Mouse (Mus musculus) embryonic fibroblast, embryonic 13.5 days (primary cell): ENCODE results near the gene Cacna1c.

Source experiments
- CTCF ChIP-seq: IDR thresholded peaks from 2 replicates; pipeline ENCODE4 v1.5.1; 2011; ENCODE audit warnings: mild to moderate bottlenecking, control low read depth, low read length, moderate library complexity, borderline replicate concordance; ENCODE audit not compliant: insufficient read depth
- POLR2A ChIP-seq: IDR thresholded peaks from 2 replicates; pipeline ENCODE4 v1.6.1; 2011; ENCODE audit warnings: low read depth, mild to moderate bottlenecking, control low read depth, low read length, moderate library complexity

DNA sequence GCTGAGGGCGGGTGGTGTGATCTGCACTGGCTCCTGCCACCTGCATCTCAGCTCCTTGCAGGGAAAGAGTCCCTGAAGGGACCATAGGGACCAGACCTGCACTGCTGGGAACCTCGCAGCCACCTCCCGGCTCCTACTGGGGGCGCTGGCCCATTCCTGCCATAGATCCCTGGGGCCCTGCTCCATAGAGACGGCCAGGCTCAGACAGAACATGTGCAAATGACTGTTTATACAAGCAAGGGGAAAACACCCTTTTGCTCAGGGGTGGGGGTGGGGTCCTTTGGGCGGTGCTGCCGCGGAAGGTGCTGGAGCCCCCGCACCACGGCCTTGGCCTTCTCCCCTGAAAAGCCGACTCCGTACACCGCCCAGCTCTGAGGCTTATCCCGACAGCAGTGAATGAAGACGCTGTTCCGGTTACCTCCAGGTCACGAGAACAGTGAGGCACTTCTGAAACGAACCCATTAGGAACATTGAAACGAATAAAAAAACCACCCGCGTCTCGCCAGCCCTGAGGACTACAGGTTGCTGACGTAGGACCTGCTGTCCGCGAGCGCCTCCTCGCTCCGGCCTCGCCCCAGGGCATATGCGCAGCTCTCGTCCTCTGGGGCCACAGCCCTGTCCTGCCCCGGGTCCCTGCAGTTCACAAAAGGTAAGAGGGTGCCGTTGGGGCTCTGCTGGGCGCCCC lies 602.7 kb downstream of the Cacna1c start:
- TF ChIP-seq CTCF, result no peak
- TF ChIP-seq POLR2A, result no peak
